Mouse (Mus musculus) cerebellum, postnatal 25 days (tissue): ENCODE data around the gene Eno2.

Experiments
- DNase-seq, 2 experiments: peaks; one replicate each; pipeline ENCODE4 v3.0.0; 2021; ENCODE audit warnings: mixed read lengths in 2 of 2

Gene Eno2

GRCm38 (mm10) chr6:124739231-124739796, 30.2 kb downstream of the Eno2 start:
- no peak for DNase-seq

GRCm38 (mm10) chr6:124738511-124739023, 30.9 kb downstream of the Eno2 start, which contains the start of gene Ptpn6:
TSS of gene Ptpn6 (minus strand) at chr6:124738714.
- no peak for DNase-seq

GRCm38 (mm10) chr6:124737040-124737439, 32.4 kb downstream of the Eno2 start:
- DNase-seq, result no peak

GRCm38 (mm10) chr6:124734417-124734816, 35.1 kb downstream of the Eno2 start:
- no peak for DNase-seq

- DNase-seq, result no peak
Measured at GRCm38 (mm10) chr6:124732476-124733370, 36.8 kb downstream of the Eno2 start.

GRCm38 (mm10) chr6:124731038-124731437, 38.4 kb downstream of the Eno2 start:
- no peak for DNase-seq

GRCm38 (mm10) chr6:124729850-124730705, 39.4 kb downstream of the Eno2 start:
- DNase-seq, result no peak

- DNase-seq, result no peak
Measured at GRCm38 (mm10) chr6:124728621-124729020, 40.9 kb downstream of the Eno2 start.

- DNase-seq, result no peak
Measured at GRCm38 (mm10) chr6:124724472-124724871, 45.0 kb downstream of the Eno2 start.

- DNase-seq, result no peak
Measured at GRCm38 (mm10) chr6:124723541-124723940, 45.9 kb downstream of the Eno2 start.

- no peak for DNase-seq
Measured at GRCm38 (mm10) chr6:124722876-124723473, 46.5 kb downstream of the Eno2 start.

- DNase-seq, result no peak
Measured at GRCm38 (mm10) chr6:124720904-124721303, 48.6 kb downstream of the Eno2 start.

GRCm38 (mm10) chr6:124719354-124719978, 50.0 kb downstream of the Eno2 start:
- no peak for DNase-seq

GRCm38 (mm10) chr6:124718703-124719102, 50.8 kb downstream of the Eno2 start:
- DNase-seq, result no peak

- DNase-seq, result no peak
Measured at GRCm38 (mm10) chr6:124717968-124718367, 51.5 kb downstream of the Eno2 start.

- peak; percentile 47 to 71 for DNase-seq
Measured at GRCm38 (mm10) chr6:124716864-124717490, 52.5 kb downstream of the Eno2 start.

- no peak for DNase-seq
Measured at GRCm38 (mm10) chr6:124712918-124713317, 56.6 kb downstream of the Eno2 start.

GRCm38 (mm10) chr6:124711824-124712782, 57.4 kb downstream of the Eno2 start, which contains the start of the genes Emg1 and Phb2:
TSS of gene Emg1 (minus strand) at chr6:124712178.
TSS of gene Phb2 (plus strand) at chr6:124712336.
- DNase-seq, result peak; percentile 98 to 99
